Mouse (Mus musculus): ENCODE data around the gene Meox1. TPM values are rescaled to one million over a fixed set of nuclear protein-coding genes. Genes with fewer than 3 reads are reported as not detected.

Meox1 gene
- total RNA-seq, 1 experiment from 2014 or later: 4.5 TPM

- peak; percentile 52 for DNase-seq
Measured at GRCm38 (mm10) chr11:101849286-101849685, 44.9 kb downstream of the Meox1 start.

DNA sequence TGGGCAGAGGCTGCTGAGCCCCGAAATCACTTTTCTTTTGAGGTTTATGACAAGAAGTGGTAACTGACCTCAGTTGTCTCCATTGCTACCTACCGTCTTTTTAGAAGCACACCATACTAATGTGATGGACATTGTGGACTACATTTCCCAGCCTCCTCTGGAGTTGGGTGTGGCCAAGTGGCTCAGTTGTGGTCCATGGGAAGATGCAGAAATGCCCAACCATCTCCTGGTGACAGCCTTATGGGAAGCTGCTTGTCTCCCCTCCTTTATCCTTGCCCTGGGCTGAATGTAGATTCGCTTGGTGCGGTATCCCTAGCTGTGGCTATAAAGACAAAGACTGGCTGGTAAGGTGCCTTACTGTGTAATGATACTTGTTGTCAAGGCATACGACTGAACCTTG lies 46.7 kb downstream of the Meox1 start:
- no peak for DNase-seq

DNA sequence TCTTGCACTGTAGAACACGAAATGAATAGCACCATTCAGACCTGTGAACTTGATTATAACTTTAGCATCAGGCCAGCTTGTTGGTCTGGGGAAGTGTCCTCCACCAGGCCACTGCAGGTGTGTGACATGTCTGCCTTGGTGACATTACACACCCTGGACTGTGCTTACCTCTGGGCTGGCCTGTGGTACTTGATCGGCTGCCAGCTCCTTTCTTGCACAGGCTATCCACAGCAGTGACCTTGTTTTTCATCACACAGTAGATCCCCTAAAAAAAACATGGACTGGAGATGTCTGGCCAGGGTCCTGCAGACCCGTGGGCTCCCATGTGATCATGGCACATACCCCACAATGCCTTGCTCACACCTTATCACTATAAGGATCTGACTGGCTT lies 51.4 kb downstream of the Meox1 start:
- DNase-seq: no peak

DNA sequence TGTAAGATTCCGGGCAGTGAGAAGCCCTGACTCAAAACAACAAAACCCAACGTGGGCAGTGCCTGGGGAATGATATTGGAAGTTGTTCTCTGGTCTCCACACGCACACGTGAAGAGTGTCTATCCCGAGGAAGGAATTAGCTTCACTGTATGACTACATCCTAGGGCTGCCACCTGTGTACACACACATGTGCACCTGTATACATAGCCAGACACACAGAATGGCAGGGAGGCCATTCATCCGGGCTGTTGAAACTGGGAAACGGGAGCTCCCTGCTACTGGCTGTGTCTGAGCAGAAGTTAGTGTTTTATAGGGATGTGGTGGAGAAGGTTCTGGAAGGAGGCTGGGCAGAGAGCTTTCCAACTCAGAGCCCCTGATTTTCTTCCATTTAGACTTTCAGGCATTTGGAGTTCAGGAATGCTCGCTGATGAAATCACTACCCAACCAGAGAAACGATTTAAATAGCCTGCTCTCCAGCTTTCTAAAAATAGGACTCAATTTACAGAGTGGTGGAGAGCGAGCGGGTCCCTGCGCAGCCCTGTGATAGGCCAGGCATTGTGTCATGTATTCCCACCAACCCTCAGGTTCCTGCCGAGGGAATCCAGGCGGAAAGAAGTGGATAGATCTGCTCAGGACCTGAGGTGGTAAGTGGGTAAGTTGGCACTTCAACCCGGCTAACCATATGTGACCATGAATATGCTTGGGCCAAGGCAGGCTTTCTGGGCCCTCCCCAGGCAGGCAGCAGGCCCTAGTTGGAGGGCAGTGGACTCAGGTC lies 52.0 kb downstream of the Meox1 start:
- no peak for DNase-seq

GRCm38 (mm10) chr11:101840405-101840804 lies 53.8 kb downstream of the Meox1 start:
- DNase-seq: no peak

GRCm38 (mm10) chr11:101839426-101839825 lies 54.7 kb downstream of the Meox1 start:
- peak; percentile 21 for DNase-seq

GRCm38 (mm10) chr11:101832001-101832400 lies 62.2 kb downstream of the Meox1 start:
- no peak for DNase-seq

DNA sequence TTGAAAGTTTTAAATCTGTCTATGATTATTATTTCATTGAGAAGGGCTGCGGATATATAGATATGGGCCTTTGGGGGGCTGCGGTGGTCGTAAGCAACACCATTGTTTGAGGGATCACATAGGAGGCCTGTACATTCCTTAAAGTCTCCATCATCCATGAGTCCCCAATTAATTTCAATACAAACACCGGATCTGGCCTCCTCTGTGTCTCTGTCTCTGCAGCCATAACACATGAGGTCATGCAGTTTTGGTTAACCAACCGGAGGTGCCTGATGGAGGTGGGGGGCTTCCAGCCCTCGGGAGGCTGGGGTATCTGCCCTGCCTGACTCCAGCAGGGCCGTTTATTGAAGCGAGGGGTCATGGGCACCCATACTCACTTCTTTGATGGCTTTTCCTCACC lies 63.6 kb downstream of the Meox1 start:
- no peak for DNase-seq

- DNase-seq: peak; percentile 13
Measured at GRCm38 (mm10) chr11:101830112-101830511, 64.1 kb downstream of the Meox1 start.

DNA sequence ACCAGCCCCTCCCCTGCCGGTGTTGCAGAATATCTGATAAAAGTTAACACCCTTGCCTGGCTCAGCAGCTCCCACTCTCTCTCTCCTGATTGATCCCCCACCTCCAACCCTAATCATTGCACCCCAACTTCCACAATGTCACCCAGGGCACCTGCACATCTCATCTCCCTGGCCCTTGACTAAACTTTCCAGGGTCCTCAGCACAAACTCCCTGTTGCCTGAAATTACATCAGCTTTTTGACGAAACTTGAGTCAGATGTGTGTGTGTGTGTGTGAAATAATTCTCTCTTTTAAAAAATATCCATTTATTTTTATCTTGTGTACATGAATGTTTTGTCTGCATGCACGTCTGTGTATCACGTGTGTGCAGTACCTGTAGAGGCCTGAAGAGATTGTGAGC lies 65.5 kb downstream of the Meox1 start:
- no peak for DNase-seq

Other genes starting within 250 kb of the Meox1 start
- 5.9 and 8.9 TPM in 2 replicates for gene Arl4d, start 228.8 kb downstream of the Meox1 start, total RNA-seq (2021)
- 28.0 TPM in 2 replicates for gene Dhx8, start 161.5 kb downstream of the Meox1 start, total RNA-seq (2021)
- gene Etv4, start 109.0 kb downstream of the Meox1 start, total RNA-seq (2021): 1.4 and 1.9 TPM in 2 replicates
- gene Sost, start 72.6 kb upstream of the Meox1 start, total RNA-seq (2021): not detected in 2 replicates
- gene Cfap97d1, start 89.9 kb upstream of the Meox1 start, total RNA-seq (2021): not detected in 2 replicates
- gene Dusp3, start 92.6 kb upstream of the Meox1 start, total RNA-seq (2021): 77.9 and 78.9 TPM in 2 replicates
- 10.4 and 12.6 TPM in 2 replicates for gene Mpp3, start 134.1 kb upstream of the Meox1 start, total RNA-seq (2021)
- 36.8 and 46.2 TPM in 2 replicates for gene Cd300lg, start 147.1 kb upstream of the Meox1 start, total RNA-seq (2021)
- 8.7 and 11.8 TPM in 2 replicates for gene Mpp2, start 194.1 kb upstream of the Meox1 start, total RNA-seq (2021)
- gene Ppy, start 206.9 kb upstream of the Meox1 start, total RNA-seq (2021): not detected in 2 replicates
- not detected in 2 replicates for gene Pyy, start 213.5 kb upstream of the Meox1 start, total RNA-seq (2021)

All from adrenal gland, postnatal 25 days (tissue).